Mouse (Mus musculus) lung, embryonic 14.5 days (tissue): Measurements from ENCODE around the gene Zfp541. TPM values are rescaled to one million over a fixed set of nuclear protein-coding genes. Genes with fewer than 3 reads are reported as not detected.

ENCODE experiments used
- ATAC-seq: fragments of 200-750 bp; cut with Nextera tagmentation; 2 replicates; pipeline ENCODE4 v1.8.0; 2017; ENCODE audit warnings: mild to moderate bottlenecking, moderate TSS enrichment, moderate library complexity; ENCODE audit not compliant: insufficient read depth
- DNase-seq: peaks from one replicate; pipeline ENCODE4 v3.0.0-alpha.2; 2015
- H3K27ac ChIP-seq: fragments of 300-500 bp; sonication (generic); 2 replicates; pipeline ENCODE4 v1.5.1; 2014; ENCODE audit warnings: low read depth, mild to moderate bottlenecking, moderate library complexity
- H3K27me3 ChIP-seq: fragments of 300-500 bp; sonication (generic); 2 replicates; pipeline ENCODE4 v1.6.1; 2014; ENCODE audit warnings: low read length, control low read depth; ENCODE audit not compliant: insufficient read depth
- H3K36me3 ChIP-seq: fragments of 300-500 bp; sonication (generic); 2 replicates; pipeline ENCODE4 v1.6.1; 2014; ENCODE audit warnings: control low read depth; ENCODE audit not compliant: insufficient read depth
- H3K4me1 ChIP-seq: fragments of 300-500 bp; sonication (generic); 2 replicates; pipeline ENCODE4 v1.6.1; 2014; ENCODE audit warnings: antibody characterized with exemption, control low read depth; ENCODE audit not compliant: insufficient read depth
- H3K4me2 ChIP-seq: fragments of 300-500 bp; sonication (generic); 2 replicates; pipeline ENCODE4 v1.6.1; 2014; ENCODE audit warnings: mild to moderate bottlenecking
- H3K4me3 ChIP-seq: fragments of 300-500 bp; sonication (generic); 2 replicates; pipeline ENCODE4 v1.5.1; 2014; ENCODE audit warnings: low read depth, low read length
- H3K9ac ChIP-seq: fragments of 300-500 bp; sonication (generic); 2 replicates; pipeline ENCODE4 v1.6.1; 2014
- H3K9me3 ChIP-seq: fragments of 300-500 bp; sonication (generic); 2 replicates; pipeline ENCODE4 v1.6.1; 2016; ENCODE audit warnings: low read depth, low read length, control low read depth
- CTCF ChIP-seq: IDR thresholded peaks from 2 replicates; pipeline ENCODE4 v1.5.1; 2016; ENCODE audit warnings: antibody characterized with exemption, low read depth
- WGBS: fragments of 180-500 bp; shearing (Covaris S2); extraction: QIAGEN DNeasy Blood & Tissue Kit; methylation state at CpG from one replicate; pipeline ENCODE4 v1.1.7; 2014; 5-methylcytosine and 5-hydroxymethylcytosine counted together
- polyA plus RNA-seq: library from polyadenylated mRNA; unstranded; fragments of >200 nt; fragmentation: Nextera tagmentation; extraction: Ambion mirVana; gene quantifications from 2 replicates; pipeline ENCODE4 v1.2.1, GENCODE M21; 2014

Zfp541 gene
- polyA plus RNA-seq, 1 experiment from 2014 or later, result not detected

- no peaks in the 10 kb centered on the region for H3K4me1 ChIP-seq
- no peak for TF ChIP-seq CTCF
- no peak for ATAC-seq
- no peak overlapping the region for H3K27ac ChIP-seq
- WGBS, result 43% methylated on average over 2 of the region's 2 CpGs
- peaks cover 9% of the 10 kb centered on the region for H3K27me3 ChIP-seq
- DNase-seq, result peak; percentile 37
- H3K9ac ChIP-seq, result no peak overlapping the region
- H3K4me2 ChIP-seq, result no peak overlapping the region
- H3K9me3 ChIP-seq, result no peaks in the 10 kb centered on the region; the same call in 1 of the 2 replicates
- no peaks in the 10 kb centered on the region for H3K36me3 ChIP-seq
- H3K4me3 ChIP-seq, result no peak overlapping the region
Observed at GRCm38 (mm10) chr7:16057136-16057534, 4.5 kb upstream of the Zfp541 start.

DNA sequence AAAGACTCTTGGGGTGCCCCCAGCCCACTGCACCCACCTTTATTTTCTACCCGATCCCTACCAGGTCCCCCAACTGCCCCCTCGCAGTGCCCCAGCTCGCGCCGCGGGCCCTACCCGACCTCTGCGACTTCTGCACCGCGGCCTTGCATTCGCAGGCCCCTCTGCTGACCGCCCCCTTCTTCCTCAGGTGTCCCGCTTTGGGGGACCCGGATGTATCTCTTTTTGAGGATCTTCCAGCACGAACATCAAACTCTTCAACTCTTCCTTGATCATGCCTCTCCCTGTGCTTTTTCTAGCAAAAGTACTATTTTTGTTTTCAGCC lies 446 bp downstream of the Zfp541 start:
- 71% methylated on average over 15 of the region's 15 CpGs for WGBS
- DNase-seq, result no peak
- H3K27me3 ChIP-seq, result peaks cover 9% of the 10 kb centered on the region
- no peak for ATAC-seq
- no peaks in the 10 kb centered on the region for H3K4me1 ChIP-seq
- H3K4me2 ChIP-seq, result no peak overlapping the region
- no peaks in the 10 kb centered on the region for H3K36me3 ChIP-seq
- H3K9me3 ChIP-seq, result no peaks in the 10 kb centered on the region; the same call in 1 of the 2 replicates
- no peak overlapping the region for H3K9ac ChIP-seq
- H3K4me3 ChIP-seq, result no peak overlapping the region
- H3K27ac ChIP-seq, result no peak overlapping the region
- TF ChIP-seq CTCF, result no peak

- H3K36me3 ChIP-seq, result no peaks in the 10 kb centered on the region
- peaks cover 9% of the 10 kb centered on the region for H3K27me3 ChIP-seq
- ATAC-seq (no peak), DNase-seq (no peak)
- H3K9me3 ChIP-seq, result no peaks in the 10 kb centered on the region; the same call in 1 of the 2 replicates
- TF ChIP-seq CTCF, result peak; percentile 40
- H3K27ac ChIP-seq, result no peak overlapping the region
- H3K9ac ChIP-seq, result no peak overlapping the region
- H3K4me2 ChIP-seq, result no peak overlapping the region
- WGBS, result 27% methylated on average over 4 of the region's 4 CpGs
- no peak overlapping the region for H3K4me3 ChIP-seq
- no peaks in the 10 kb centered on the region for H3K4me1 ChIP-seq
Observed at GRCm38 (mm10) chr7:16063490-16063889, 1.9 kb downstream of the Zfp541 start.

DNA sequence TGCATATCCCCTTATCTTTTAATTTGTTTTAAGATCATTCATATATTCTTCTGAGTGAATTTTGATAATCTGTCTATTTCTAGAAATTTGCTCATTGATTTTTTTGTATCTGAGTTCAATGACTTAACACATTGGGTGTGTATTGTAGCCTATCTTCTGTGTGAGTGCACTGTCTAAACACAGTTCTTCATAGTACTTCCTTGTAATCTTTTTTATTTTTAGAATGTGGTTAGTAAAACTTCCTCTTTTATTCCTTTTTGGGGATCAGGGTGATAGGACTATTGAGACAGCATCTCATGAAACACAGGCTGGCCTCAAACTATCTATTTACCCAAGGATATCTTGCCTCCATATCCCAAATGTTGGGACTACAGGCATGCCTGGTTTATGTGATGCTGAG lies 9.2 kb downstream of the Zfp541 start:
- no peak overlapping the region for H3K4me3 ChIP-seq
- no peak for TF ChIP-seq CTCF
- ATAC-seq, result no peak
- H3K4me1 ChIP-seq, result no peaks in the 10 kb centered on the region
- no peaks in the 10 kb centered on the region for H3K36me3 ChIP-seq
- no peak for DNase-seq
- H3K27ac ChIP-seq, result no peak overlapping the region
- no peaks in the 10 kb centered on the region for H3K27me3 ChIP-seq
- H3K9ac ChIP-seq, result no peak overlapping the region
- no peaks in the 10 kb centered on the region for H3K9me3 ChIP-seq
- H3K4me2 ChIP-seq, result no peak overlapping the region

DNA sequence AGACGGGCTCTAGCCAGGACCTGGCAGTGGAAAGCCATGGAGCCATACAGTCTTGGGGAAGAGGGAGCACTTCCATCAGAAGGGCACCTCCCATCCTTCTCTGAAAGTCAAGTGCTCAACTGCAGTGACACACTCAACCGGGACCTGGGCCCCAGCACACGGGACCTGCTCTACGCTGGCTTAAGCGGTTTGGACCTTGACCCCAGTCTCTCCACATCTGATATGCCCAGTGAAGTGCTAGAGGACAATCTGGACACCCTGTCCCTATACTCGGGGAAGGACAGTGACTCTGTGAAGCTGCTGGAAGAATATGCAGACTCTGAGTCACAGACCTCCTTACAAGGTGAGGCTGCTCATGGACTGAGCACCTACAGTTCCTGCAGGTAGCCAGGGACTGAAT lies 10.3 kb downstream of the Zfp541 start:
- Histone ChIP-seq H3K27me3 (no peaks in the 10 kb centered on the region), H3K27ac (no peak overlapping the region), H3K4me3 (no peak overlapping the region), H3K4me1 (no peaks in the 10 kb centered on the region), H3K9ac (no peak overlapping the region), H3K36me3 (no peaks in the 10 kb centered on the region), H3K4me2 (no peak overlapping the region), H3K9me3 (no peaks in the 10 kb centered on the region)
- no peak for TF ChIP-seq CTCF
- WGBS, result 76% methylated on average over 6 of the region's 6 CpGs
- DNase-seq (no peak), ATAC-seq (no peak)

DNA sequence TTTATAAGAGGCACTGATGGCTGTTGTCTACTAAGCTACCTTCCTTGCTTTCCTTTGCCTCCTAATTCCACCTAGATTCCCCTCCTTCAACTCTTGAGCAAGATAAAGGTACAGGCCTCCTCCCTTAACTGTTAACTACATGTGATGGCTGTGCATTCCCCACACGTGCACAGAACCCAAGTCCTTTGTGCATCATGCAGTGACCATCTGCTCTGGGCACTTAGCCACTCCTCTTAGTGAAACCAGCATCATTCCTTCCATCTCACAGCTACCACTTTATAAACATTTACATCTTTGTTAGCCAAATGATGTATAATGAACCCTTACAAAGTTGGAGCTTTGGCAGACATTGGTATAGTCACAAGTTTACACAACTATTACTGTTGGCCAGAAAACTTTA lies 18.3 kb downstream of the Zfp541 start:
- H3K36me3 ChIP-seq, result no peaks in the 10 kb centered on the region
- no peak for TF ChIP-seq CTCF

DNA sequence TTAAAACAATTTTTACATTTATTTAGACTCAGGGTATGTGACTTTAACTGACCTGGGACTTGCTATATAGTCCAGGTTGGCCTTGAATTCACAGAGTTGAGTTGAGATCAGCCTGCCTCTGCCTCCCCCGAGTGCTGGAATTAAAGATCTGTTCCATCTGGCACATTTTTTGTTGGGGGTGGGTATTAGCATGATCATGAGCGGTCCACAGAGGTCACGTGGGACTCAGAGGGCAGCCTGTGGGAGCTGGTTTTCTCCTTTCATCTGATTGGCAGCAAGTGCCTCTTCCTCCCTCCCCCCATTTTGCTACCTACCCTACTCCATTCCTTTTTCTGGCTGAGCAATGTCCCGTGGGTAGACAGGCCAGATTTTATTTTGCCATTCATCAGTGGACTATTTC lies 19.0 kb downstream of the Zfp541 start:
- WGBS, result 64% methylated on average over 4 of the region's 4 CpGs
- ATAC-seq, result no peak
- DNase-seq, result no peak
- Histone ChIP-seq H3K4me3 (no peak overlapping the region), H3K27me3 (no peaks in the 10 kb centered on the region), H3K9ac (no peak overlapping the region), H3K27ac (no peak overlapping the region), H3K4me1 (no peaks in the 10 kb centered on the region), H3K36me3 (no peaks in the 10 kb centered on the region), H3K9me3 (no peaks in the 10 kb centered on the region), H3K4me2 (no peak overlapping the region)
- no peak for TF ChIP-seq CTCF

More for the DNA sequence above, 18.3 kb downstream of the Zfp541 start:
- no peaks in the 10 kb centered on the region for H3K4me1 ChIP-seq
- no peaks in the 10 kb centered on the region for H3K27me3 ChIP-seq
- DNase-seq (peak; percentile 11), ATAC-seq (no peak)
- H3K4me3 ChIP-seq, result no peak overlapping the region
- 56% methylated on average over 1 of the region's 1 CpGs for WGBS
- H3K27ac ChIP-seq, result no peak overlapping the region
- H3K9me3 ChIP-seq, result no peaks in the 10 kb centered on the region
- no peak overlapping the region for H3K9ac ChIP-seq
- H3K4me2 ChIP-seq, result no peak overlapping the region

- Histone ChIP-seq H3K9ac (no peak overlapping the region), H3K27ac (no peak overlapping the region), H3K4me2 (no peak overlapping the region), H3K9me3 (no peaks in the 10 kb centered on the region), H3K4me3 (no peak overlapping the region), H3K4me1 (no peaks in the 10 kb centered on the region), H3K27me3 (no peaks in the 10 kb centered on the region), H3K36me3 (no peaks in the 10 kb centered on the region)
- no peak for TF ChIP-seq CTCF
- DNase-seq (no peak), ATAC-seq (no peak)
- 63% methylated on average over 4 of the region's 4 CpGs for WGBS
Observed at GRCm38 (mm10) chr7:16083361-16083760, 21.7 kb downstream of the Zfp541 start.
